Mouse (Mus musculus) splenic B cell, adult 2 months (primary cell): ENCODE measurements around the gene Adam12.

ENCODE experiments used
- DNase-seq: peaks from one replicate; pipeline ENCODE4 v3.0.0-alpha.2; 2011; ENCODE audit warnings: low read depth, low spot score
- H3K27me3 ChIP-seq: 2 replicates; pipeline ENCODE4 v1.6.1; 2012; ENCODE audit warnings: mild to moderate bottlenecking, low read length, moderate library complexity, mixed read lengths; ENCODE audit not compliant: control insufficient read depth, poor library complexity, insufficient read depth, severe bottlenecking
- H3K36me3 ChIP-seq: 2 replicates; pipeline ENCODE4 v1.6.1; 2012; ENCODE audit warnings: mild to moderate bottlenecking, low read length, moderate library complexity, mixed read lengths; ENCODE audit not compliant: control insufficient read depth, poor library complexity, insufficient read depth, severe bottlenecking

Gene Adam12

DNA sequence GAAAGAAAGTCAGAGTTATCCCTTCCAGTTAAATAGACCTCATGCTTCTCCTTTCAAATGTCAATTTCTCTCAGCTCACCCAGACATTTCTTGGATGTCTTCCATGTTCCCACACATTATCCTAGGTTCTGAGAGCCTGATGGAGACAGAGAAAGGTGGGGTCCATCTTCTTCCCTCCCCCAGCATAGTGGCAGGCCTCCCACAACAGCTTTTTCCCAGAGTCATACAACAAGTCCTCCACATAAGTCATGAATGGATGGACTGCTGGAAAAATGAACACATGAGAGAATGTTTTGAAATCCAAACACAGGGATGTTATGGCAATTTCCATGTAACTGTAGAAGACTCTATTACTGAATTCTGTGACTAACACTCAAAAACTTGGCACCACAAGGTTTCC lies 188.4 kb downstream of the Adam12 start:
- Histone ChIP-seq H3K27me3 (no peaks in the 10 kb centered on the region; the same call in 1 of the 2 replicates), H3K36me3 (no peaks in the 10 kb centered on the region)
- DNase-seq, result no peak

DNA sequence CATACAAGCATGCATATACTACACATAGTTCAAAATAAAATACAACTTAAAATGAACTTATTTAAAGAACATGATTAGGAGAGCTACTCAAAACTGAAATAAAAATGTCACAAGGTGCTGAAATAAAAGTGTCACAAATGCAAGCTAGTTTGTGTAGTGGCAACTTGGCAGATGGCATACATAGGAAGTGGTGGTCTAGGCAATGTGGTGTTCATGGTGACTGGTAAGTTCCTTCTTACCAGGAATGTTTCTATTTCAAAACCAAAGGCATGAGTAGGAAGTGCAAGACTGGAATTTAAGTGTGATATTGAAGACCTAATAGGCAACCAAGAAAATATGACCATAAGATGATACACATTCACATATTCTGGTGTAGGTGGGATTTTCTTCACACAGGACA lies 189.3 kb downstream of the Adam12 start:
- H3K27me3 ChIP-seq, result no peaks in the 10 kb centered on the region; the same call in 1 of the 2 replicates
- DNase-seq, result no peak
- H3K36me3 ChIP-seq, result no peaks in the 10 kb centered on the region

DNA sequence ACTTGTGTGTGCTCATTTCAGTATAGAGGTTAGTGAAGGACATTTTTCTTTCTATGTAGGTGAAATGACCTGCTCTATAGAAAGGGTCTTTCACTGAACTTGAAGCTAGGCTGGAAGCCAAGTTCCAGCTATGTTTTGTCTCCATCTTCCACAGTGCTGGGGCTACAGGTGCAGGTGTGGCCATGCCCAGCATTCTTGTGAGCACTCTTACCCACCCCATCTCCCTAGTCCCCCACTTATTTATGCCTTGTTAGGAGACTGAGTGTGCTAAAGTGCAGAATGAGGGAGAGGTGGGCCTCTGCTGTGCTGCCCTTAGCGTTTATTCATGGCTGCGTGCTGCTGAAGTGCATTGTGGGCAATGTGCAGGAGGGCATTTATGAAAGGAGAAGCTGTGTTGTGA lies 198.0 kb downstream of the Adam12 start:
- Histone ChIP-seq H3K36me3 (no peaks in the 10 kb centered on the region), H3K27me3 (no peaks in the 10 kb centered on the region)
- DNase-seq, result no peak

DNA sequence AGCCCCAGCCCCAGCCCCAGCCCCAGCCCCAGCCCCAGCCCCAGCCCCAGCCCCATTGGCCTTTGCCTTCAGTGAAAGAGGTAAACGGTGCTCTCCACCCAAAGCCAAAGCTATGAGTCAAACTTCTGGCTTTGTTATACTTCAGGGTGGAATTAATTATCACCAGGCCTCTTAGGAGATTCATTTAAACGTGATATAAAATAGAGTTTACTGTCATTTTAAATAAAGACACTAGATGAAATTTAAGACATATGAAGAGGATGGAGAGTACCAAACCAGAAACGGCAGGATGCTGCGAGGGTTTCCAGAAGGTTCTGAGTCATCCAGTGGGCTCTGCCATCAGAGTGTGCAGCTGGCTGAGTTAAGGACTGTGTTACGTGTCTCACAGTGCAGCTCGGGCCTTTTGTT lies 199.0 kb downstream of the Adam12 start:
- DNase-seq, result no peak
- Histone ChIP-seq H3K27me3 (no peaks in the 10 kb centered on the region), H3K36me3 (no peaks in the 10 kb centered on the region)

DNA sequence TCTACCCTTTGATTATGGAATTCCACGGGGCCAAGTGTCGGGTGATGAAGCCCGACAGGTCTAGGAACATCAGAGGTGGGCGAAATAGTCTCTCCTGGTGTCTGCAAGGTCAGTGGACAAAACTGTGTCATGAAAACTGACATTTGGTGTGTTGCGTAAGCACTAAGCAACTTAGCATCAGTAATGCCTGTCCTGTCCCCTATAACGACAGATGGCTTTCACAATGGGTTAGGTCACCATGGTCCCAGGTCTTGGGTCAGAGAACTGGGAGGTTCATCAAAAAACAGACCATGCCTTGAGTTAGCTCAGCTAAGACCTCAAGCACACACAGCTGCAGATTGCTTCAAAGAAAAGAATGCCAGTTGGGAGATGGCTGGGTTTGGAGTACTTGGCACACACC lies 200.2 kb downstream of the Adam12 start:
- DNase-seq, result no peak
- Histone ChIP-seq H3K27me3 (no peaks in the 10 kb centered on the region), H3K36me3 (no peaks in the 10 kb centered on the region)

DNA sequence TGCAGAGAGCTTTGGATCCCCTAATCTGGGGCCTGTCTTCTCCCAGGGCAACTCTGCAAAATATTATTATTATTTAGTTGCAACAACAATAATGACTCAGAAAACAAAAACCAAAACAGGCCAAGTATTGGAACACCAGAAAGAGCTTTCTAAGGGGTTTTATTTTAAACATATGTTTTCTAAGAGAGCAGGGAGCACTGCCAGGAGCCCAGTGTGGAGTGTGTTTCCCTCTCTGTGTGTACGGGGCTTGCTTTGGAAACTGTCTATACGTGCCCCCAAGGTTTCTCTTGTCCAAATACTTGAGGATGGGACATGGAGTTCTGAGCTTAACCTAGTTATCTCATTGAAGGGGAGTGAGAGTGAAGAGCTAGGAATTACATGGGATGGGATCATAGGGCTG lies 200.7 kb downstream of the Adam12 start:
- no peak for DNase-seq
- no peaks in the 10 kb centered on the region for H3K36me3 ChIP-seq
- no peaks in the 10 kb centered on the region for H3K27me3 ChIP-seq

DNA sequence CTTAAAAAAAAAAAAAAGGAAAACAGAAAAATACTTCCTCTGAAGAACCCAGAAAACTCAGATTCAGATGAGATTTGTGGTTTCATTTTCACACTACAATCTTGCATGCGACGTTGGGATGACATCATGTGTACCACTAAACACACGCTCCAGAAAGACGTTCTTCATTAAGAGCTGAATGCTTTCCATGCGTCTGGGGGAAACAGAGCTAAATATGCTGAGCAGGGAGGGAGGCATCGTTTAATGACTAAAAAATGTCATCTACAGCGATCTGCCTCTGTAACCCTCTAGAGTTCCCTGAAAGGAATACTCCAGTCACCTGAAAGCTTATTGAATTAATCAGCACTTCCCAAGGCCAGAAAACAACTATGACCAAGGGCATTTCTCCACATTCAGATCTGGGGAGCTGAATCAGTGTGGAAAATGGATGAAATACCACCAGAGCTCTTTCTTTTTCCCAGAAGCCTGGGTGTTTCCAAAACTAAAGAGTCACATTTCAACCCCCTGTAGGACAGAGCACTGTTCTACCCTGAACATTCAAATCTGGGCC lies 203.6 kb downstream of the Adam12 start:
- DNase-seq, result no peak
- Histone ChIP-seq H3K27me3 (no peaks in the 10 kb centered on the region), H3K36me3 (no peaks in the 10 kb centered on the region)

DNA sequence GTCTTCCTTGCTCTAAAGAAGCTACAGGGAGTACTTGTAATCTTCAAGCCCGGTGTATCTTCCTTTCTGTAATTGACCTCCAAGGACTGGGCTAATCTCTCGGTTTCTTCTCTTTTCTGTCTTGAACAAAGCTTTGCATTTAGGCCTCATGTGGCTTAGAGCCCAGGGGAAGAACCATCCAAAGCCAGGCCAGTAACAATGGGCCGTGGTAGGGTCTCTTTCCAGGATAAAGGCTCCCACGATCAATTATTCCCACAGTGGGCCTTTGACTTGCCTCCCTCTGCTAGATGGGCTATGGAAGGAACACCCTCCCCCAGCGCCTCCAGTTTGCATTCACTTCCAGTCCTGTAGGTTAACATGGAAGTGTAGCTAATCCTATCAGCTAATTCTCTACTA lies 204.9 kb downstream of the Adam12 start:
- no peak for DNase-seq
- Histone ChIP-seq H3K36me3 (no peaks in the 10 kb centered on the region), H3K27me3 (no peaks in the 10 kb centered on the region)

DNA sequence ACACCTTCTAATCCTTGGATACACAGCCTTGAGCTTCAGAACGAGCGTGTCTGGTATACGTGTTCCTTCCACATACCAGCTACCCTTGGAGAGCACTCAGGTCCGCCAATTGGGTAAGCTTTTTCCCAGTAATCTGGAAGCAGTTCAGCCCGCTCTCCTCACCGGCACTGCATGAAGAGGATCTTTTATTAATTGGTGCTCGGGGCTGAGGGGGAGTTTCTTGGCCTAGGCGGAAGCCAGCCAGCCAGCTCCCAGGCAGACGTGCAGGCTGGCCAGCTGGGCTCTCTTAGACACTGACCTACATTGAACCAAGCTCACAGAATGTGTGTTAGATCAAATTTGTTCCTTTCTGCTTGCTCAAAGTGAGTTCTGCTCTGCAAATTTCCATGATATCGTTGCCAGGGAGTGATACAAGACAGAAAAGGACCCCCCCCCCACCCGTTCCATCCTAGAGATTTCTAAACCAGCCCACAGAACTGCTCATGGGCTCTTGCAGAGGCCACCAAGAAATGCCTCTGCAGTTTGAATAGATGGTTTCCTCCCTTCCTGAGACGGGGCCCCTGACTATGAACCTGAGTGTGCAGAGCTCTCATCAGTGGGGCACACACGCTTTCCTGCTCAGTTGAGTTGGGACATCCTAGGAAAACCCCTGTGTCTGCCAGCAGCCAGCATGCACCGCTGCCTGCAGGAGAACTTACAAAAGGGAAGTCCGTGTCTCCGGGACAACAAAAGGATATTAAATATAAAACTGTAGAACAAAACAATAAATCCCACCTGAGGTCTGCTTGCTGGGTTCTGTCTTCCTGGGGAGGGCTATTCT lies 205.5 kb downstream of the Adam12 start:
- no peaks in the 10 kb centered on the region for H3K27me3 ChIP-seq
- H3K36me3 ChIP-seq, result no peaks in the 10 kb centered on the region
- no peak for DNase-seq

DNA sequence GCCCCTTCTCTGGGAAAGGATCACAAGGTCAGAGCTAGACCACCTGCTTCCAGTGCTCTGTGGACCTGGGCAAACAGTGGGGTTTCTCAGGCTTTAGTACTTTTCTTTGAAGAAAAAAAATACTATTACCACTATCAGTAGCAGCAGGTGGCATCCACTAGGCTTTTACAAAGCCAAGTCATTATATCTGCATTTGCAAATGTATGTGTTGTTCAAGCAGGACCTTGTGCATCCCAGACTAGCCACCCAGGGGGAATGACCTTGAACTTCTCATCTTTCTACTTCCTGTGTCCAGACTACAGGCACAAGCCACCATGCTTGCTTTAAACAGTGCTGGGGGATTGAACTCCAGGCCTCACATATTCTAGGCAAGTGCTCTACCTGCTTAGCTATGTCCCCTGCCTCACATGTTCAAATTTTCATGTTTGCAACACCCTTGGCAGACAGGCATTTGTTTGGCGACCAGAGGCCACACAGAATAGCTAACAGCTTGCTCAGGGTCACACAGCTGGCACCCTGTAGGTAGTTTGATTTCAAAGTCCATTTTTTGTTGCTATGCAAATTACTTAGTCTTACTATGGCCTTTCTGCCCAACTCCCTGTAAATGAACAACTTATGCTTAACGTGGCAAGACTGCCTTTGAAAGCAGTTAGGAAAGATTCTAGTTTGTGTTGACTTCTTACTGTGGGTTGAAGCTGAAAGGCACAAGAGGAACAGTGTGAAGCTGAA lies 209.6 kb downstream of the Adam12 start:
- DNase-seq, result no peak
- Histone ChIP-seq H3K36me3 (no peaks in the 10 kb centered on the region), H3K27me3 (no peaks in the 10 kb centered on the region)

DNA sequence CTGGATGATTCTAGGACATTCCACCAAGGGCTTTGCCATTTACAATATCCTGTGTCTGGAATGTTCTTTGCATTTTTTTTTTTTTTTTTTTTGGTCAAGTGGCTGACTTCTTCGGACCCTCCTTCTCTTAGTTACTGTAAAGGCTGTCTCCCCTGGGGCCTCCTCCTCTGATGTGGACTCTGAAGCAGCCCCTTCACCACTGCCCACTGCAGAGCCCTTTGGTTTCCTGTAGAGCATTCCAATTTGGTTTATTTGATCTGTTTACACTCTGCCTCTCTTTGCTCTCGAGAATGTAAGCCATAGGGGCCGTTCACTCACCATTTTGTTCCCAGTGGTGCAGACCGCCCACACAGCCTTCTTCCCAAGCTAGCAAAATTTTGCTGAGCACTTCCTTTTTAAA lies 216.7 kb downstream of the Adam12 start:
- DNase-seq, result no peak
- Histone ChIP-seq H3K27me3 (no peaks in the 10 kb centered on the region), H3K36me3 (no peaks in the 10 kb centered on the region)

DNA sequence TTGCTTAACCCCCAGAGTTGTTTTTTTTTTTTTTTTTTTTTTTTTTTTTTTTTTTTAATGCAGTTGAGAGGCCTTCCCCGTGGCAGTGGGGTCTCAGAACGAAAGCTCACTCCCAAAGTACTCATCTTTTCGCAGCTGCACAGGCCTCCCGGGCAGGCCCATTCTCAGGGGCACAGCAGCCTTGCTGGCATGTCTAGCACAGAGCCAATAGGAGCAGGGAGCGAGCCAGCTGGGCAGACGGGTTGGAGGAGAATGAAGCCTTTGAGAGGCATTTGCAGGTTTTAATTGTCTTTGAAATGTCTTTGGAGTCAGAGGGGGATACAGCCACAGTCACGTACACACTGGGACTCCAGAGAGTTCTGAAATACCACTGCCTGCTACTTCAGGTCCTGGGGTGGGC lies 217.2 kb downstream of the Adam12 start:
- Histone ChIP-seq H3K27me3 (no peaks in the 10 kb centered on the region), H3K36me3 (no peaks in the 10 kb centered on the region)

DNA sequence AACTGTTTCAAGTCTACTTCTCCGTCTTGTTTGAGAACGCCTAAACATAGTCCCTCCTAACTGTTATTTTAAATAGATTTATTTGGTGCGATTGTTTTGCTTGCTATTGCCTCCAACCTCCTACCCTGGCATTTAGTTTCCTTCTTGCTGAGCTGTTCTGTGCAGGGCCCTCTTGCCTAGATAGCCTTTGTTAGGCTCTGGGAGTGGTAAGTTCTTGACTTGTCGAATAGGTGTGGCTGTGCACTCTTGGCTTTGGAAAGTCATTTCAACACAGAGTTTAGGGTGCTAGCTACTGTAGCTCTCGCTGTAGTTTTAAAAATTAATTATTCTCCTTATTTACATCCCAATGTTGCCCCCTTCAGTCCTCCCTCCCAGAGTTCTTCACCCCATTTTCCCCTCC lies 222.8 kb downstream of the Adam12 start:
- no peak for DNase-seq
- H3K27me3 ChIP-seq, result no peaks in the 10 kb centered on the region
- H3K36me3 ChIP-seq, result no peaks in the 10 kb centered on the region

More for the DNA sequence above, 217.2 kb downstream of the Adam12 start:
- no peak for DNase-seq

DNA sequence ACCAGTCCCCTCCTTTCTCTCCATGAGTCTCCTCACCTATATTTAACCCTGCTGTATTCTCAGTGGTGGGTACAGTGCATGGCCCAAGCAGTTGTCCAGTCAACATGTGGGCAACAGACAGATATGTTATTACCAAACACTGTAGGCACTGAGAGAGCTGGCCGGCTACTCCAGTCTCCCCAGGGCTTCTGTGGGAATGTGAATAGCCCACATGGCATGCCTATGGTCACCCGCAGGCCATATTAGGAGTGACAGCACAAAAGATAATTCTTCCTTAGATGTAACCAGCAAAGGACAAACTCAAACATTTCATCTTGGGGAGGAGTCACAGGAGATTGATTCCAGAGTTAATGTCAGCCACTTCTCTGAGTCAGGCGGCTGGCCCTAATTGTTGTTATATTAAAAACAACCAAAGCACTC lies 224.0 kb downstream of the Adam12 start:
- Histone ChIP-seq H3K27me3 (no peaks in the 10 kb centered on the region), H3K36me3 (no peaks in the 10 kb centered on the region)
- no peak for DNase-seq

DNA sequence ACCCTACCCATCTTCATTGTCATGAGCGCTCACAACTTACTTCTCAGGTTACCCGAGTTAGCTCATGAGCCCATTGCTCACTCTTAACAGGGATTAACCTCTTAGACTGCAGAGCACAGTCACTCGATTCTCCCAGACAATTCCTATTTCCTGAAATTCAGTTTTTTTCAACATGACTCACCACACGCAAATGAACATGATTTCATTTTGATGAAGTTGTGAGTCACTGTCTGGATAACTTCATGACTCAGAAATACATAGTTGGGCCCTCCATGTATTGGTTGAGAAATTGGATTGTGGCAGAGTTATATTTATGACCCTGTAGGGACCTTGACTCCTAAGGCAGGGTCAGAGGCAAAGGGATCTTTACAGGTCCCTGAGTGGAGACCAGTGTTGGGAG lies 230.4 kb downstream of the Adam12 start:
- DNase-seq, result no peak
- Histone ChIP-seq H3K36me3 (no peaks in the 10 kb centered on the region), H3K27me3 (no peaks in the 10 kb centered on the region)
